Mouse (Mus musculus): ENCODE data around the gene 1500011B03Rik. TPM values are rescaled to one million over a fixed set of nuclear protein-coding genes. Genes with fewer than 3 reads are reported as not detected.
"Not testable (repeated sequence)": the region's sequence is repeated elsewhere in the genome, so short reads cannot be mapped to it uniquely, and the experiment has no call there.

Gene 1500011B03Rik
- polyA plus RNA-seq, 1 experiment, result 11.0 TPM

DNA sequence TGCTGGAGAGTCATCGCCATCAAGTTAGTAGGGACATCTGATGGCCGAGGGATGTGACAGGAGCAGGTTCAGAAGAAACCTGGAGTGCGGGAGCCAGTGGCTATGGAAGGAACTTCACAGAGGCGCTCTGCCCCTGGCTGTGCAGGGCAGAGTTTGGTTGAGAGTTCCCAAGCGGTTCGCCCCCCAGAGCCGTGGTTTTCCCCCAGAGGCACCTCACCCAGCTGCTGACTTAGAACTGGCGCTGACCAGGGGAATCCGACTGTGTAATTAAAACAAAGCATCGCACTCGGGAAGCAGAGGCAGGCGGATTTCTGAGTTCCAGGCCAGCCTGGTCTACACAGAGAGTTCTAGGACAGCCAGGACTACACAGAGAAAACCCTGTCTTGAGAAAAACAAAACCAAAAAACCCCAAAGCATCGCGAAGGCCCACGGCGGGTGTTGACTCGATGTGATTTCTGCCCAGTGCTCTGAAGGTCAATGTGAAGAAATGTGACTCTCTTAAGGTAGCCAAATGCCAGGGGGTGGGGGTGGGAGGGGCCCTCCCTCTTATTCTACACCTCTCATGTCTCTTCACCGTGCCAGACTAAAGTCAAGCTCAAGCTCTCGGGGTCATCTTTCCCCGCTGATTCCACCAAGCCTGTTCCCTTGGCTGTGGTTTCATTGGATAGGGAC is 28.4 kb upstream of the 1500011B03Rik start:
- TF ChIP-seq POLR2A (IDR thresholded peaks at IDR 0.05; ENCODE audit: low read depth, low read length) (no peak), CTCF (IDR thresholded peaks at IDR 0.05; ENCODE audit: extremely low read depth, insufficient read length, insufficient replicate concordance, low read depth, low read length) (no peak)
- no peak overlapping the region for H3K27ac ChIP-seq (ENCODE audit: insufficient read depth, low read depth, low read length)
- no peaks in the 10 kb centered on the region for H3K4me1 ChIP-seq (ENCODE audit: control insufficient read depth, insufficient read depth, insufficient read length, low read length)
- no peaks in the 10 kb centered on the region for H3K27me3 ChIP-seq (ENCODE audit: control insufficient read depth, insufficient read depth, low read length)
- no peaks in the 10 kb centered on the region for H3K36me3 ChIP-seq (ENCODE audit: control insufficient read depth, insufficient read depth, low read length)
- 83% methylated on average over 20 of the region's 20 CpGs for WGBS
- H3K4me3 ChIP-seq (ENCODE audit: low read depth, low read length), result no peak overlapping the region

DNA sequence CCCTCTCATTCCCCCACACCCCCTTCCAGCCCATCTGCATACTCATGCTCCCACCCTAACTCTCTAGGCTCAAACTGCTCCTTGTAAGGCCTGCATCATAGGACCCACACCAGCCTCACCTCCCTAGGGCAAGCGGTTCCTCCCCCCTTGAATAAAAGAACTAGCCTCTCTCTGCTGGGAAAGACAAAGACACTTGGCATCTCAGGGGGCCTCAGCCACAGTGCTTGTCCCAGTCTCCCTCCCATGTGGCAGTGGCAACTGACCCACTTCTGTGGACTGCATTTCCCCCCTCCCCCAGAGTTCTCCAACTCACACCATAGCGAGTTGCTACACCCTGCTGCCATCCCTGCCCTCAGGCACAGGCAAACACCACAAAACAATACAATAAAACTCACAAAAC is 21.1 kb upstream of the 1500011B03Rik start:
- H3K4me1 ChIP-seq (ENCODE audit: control insufficient read depth, insufficient read depth, insufficient read length, low read length); H3K27ac ChIP-seq (ENCODE audit: insufficient read depth, low read depth, low read length); H3K27me3 ChIP-seq (ENCODE audit: control insufficient read depth, insufficient read depth, low read length); H3K4me3 ChIP-seq (ENCODE audit: low read depth, low read length); H3K36me3 ChIP-seq (ENCODE audit: control insufficient read depth, insufficient read depth, low read length): not testable (repeated sequence)
- 95% methylated on average over 2 of the region's 2 CpGs for WGBS

DNA sequence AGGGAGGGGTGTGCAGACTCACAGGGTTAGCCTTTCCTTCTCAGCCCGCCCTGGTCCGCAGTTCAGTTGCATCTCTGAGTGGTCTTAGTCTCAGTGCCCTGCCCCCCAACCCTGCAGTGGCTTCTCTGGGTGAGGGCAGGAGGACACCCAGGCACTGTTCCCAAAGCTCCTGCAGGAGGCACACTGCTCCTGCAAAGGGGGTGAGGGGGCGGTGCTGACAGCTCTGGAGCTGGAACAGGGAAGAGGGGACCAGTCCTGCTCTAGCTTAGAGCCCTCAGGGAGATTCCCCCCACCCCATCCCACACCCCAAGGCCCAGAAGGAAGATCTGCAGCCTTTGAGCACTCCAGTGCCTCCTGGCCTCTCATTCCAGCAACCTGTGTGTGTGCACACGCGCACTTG is 19.4 kb upstream of the 1500011B03Rik start:
- 87% methylated on average over 5 of the region's 5 CpGs for WGBS
- peaks cover 5% of the 10 kb centered on the region for H3K4me1 ChIP-seq (ENCODE audit: control insufficient read depth, insufficient read depth, insufficient read length, low read length)
- no peaks in the 10 kb centered on the region for H3K36me3 ChIP-seq (ENCODE audit: control insufficient read depth, insufficient read depth, low read length)
- H3K27ac ChIP-seq (ENCODE audit: insufficient read depth, low read depth, low read length), result no peak overlapping the region
- TF ChIP-seq POLR2A (IDR thresholded peaks at IDR 0.05; ENCODE audit: low read depth, low read length) (no peak), CTCF (IDR thresholded peaks at IDR 0.05; ENCODE audit: extremely low read depth, insufficient read length, insufficient replicate concordance, low read depth, low read length) (no peak)
- no peaks in the 10 kb centered on the region for H3K27me3 ChIP-seq (ENCODE audit: control insufficient read depth, insufficient read depth, low read length)
- H3K4me3 ChIP-seq (ENCODE audit: low read depth, low read length), result no peak overlapping the region

DNA sequence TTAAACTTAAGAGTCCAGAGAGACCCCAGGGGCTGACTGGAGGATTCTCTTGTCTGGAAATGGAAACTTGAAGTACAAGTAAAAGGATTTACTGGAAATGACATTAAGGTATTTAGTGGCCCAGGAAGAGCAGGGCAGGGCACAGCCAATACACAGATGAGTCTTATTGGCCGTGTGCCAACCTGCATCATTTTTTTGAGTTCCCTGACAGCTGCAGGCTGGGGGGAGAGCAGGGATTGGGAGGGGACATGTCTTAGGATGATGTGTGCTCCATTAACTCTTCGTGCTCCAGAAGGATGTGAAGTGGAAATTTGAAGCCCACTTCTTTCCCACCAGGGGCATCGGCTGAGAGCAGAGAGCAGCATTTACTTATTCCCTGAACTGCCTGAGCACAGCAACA is 18.9 kb upstream of the 1500011B03Rik start:
- H3K27me3 ChIP-seq (ENCODE audit: control insufficient read depth, insufficient read depth, low read length); H3K4me3 ChIP-seq (ENCODE audit: low read depth, low read length); H3K4me1 ChIP-seq (ENCODE audit: control insufficient read depth, insufficient read depth, insufficient read length, low read length); H3K36me3 ChIP-seq (ENCODE audit: control insufficient read depth, insufficient read depth, low read length); H3K27ac ChIP-seq (ENCODE audit: insufficient read depth, low read depth, low read length): not testable (repeated sequence)
- WGBS, result 48% methylated on average over 3 of the region's 3 CpGs

DNA sequence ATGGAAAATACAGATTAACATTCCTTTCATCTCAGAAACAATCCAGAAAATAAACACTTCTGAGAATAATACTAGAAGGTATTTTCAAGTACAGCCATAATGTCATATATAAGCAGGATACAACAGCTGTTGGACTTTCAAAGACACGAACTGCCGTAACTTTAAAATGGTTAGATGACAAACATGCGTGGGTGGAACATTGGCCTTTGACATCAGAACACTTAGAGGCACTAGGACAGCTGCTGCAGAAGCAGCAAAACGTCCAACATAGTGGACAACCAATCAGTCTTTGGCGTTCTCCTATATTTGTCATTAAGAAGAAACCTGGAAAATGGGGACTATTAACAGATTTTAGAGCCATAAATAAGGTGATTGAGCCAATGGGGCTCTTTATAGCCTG is 17.2 kb upstream of the 1500011B03Rik start:
- H3K36me3 ChIP-seq (ENCODE audit: control insufficient read depth, insufficient read depth, low read length); H3K27me3 ChIP-seq (ENCODE audit: control insufficient read depth, insufficient read depth, low read length); H3K4me3 ChIP-seq (ENCODE audit: low read depth, low read length); H3K4me1 ChIP-seq (ENCODE audit: control insufficient read depth, insufficient read depth, insufficient read length, low read length); H3K27ac ChIP-seq (ENCODE audit: insufficient read depth, low read depth, low read length): not testable (repeated sequence)
- WGBS, result 66% methylated on average over 5 of the region's 5 CpGs

DNA sequence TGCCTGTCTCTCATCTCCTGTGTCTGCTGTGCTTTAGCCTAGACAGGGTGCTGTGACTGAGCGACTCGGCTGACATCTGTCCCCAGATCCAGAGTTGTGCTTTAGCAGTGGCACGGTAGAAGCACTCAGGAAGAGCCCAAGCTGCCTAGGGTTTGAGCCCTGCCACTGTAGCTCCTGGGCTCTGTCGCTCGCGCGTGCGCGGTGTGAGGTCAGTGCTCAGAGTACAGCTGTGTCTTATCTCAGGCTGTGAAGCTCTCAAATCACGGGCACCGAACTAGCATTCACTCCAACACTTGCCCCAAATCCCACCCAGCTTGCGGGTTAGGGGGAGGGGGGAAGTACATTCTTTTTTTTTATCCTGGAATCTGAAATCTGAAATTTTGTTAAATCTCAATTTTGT is 13.6 kb upstream of the 1500011B03Rik start:
- H3K27me3 ChIP-seq (ENCODE audit: control insufficient read depth, insufficient read depth, low read length), result no peaks in the 10 kb centered on the region
- 57% methylated on average over 12 of the region's 12 CpGs for WGBS
- no peak overlapping the region for H3K27ac ChIP-seq (ENCODE audit: insufficient read depth, low read depth, low read length)
- peaks cover 4% of the 10 kb centered on the region for H3K4me1 ChIP-seq (ENCODE audit: control insufficient read depth, insufficient read depth, insufficient read length, low read length)
- no peak overlapping the region for H3K4me3 ChIP-seq (ENCODE audit: low read depth, low read length)
- no peaks in the 10 kb centered on the region for H3K36me3 ChIP-seq (ENCODE audit: control insufficient read depth, insufficient read depth, low read length)
- TF ChIP-seq CTCF (IDR thresholded peaks at IDR 0.05; ENCODE audit: extremely low read depth, insufficient read length, insufficient replicate concordance, low read depth, low read length), result no peak
- TF ChIP-seq POLR2A (IDR thresholded peaks at IDR 0.05; ENCODE audit: low read depth, low read length), result no peak

DNA sequence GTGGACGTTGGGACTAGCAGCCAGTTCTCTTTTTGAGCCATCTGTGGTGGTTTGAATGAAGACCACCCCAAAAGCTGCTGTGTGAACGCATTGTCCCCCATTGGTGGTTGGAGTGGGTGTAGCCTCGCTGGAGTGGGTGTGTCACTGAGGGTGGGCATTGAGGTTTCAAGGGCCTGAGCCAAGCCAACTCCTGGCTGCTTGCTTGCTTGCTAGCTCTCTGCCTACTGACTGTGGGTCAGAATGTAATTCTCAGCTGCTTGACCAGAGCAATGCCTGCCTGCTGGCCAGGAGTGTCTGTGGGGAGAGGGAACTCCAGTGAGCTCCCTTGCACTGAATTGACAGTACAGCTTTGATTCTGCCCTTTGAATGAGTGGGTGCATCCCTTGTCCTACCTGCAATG is 6.5 kb upstream of the 1500011B03Rik start:
- Histone ChIP-seq H3K36me3 (ENCODE audit: control insufficient read depth, insufficient read depth, low read length) (no peaks in the 10 kb centered on the region), H3K27ac (ENCODE audit: insufficient read depth, low read depth, low read length) (no peak overlapping the region), H3K27me3 (ENCODE audit: control insufficient read depth, insufficient read depth, low read length) (no peaks in the 10 kb centered on the region), H3K4me3 (ENCODE audit: low read depth, low read length) (no peak overlapping the region), H3K4me1 (ENCODE audit: control insufficient read depth, insufficient read depth, insufficient read length, low read length) (0 out of 2 replicates have a peak, but pooled peaks cover 2% of the 10 kb centered on the region)
- WGBS, result 74% methylated on average over 3 of the region's 3 CpGs
- TF ChIP-seq CTCF (IDR thresholded peaks at IDR 0.05; ENCODE audit: extremely low read depth, insufficient read length, insufficient replicate concordance, low read depth, low read length) (no peak), POLR2A (IDR thresholded peaks at IDR 0.05; ENCODE audit: low read depth, low read length) (no peak)

DNA sequence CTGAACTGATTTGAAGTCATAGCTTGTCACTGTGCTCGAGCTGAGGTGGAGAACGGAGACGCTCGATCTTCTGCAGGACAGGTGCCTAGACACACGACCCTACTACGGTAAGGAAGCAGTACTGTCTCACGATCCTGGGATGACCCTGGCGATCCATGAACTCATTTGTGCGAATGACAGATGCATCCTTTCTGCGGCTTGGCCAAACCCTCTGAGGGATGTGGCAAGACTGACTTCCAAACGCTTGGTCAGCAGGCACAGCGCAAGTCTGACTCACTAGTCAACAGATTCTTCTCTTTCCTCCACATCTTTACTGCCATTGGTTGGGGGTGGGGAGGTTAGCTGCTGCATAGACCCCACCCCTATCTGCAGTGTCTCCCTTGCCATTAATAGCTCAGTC is 4.2 kb upstream of the 1500011B03Rik start:
- 83% methylated on average over 12 of the region's 12 CpGs for WGBS
- no peak overlapping the region for H3K27ac ChIP-seq (ENCODE audit: insufficient read depth, low read depth, low read length)
- no peaks in the 10 kb centered on the region for H3K27me3 ChIP-seq (ENCODE audit: control insufficient read depth, insufficient read depth, low read length)
- TF ChIP-seq CTCF (IDR thresholded peaks at IDR 0.05; ENCODE audit: extremely low read depth, insufficient read length, insufficient replicate concordance, low read depth, low read length) (no peak), POLR2A (IDR thresholded peaks at IDR 0.05; ENCODE audit: low read depth, low read length) (no peak)
- no peaks in the 10 kb centered on the region for H3K36me3 ChIP-seq (ENCODE audit: control insufficient read depth, insufficient read depth, low read length)
- no peak overlapping the region for H3K4me3 ChIP-seq (ENCODE audit: low read depth, low read length)
- H3K4me1 ChIP-seq (ENCODE audit: control insufficient read depth, insufficient read depth, insufficient read length, low read length), result peaks cover 6% of the 10 kb centered on the region; the same call in 1 of the 2 replicates
